ENCODE assay signal across 8 mouse cellular contexts in the genomic region with DNA sequence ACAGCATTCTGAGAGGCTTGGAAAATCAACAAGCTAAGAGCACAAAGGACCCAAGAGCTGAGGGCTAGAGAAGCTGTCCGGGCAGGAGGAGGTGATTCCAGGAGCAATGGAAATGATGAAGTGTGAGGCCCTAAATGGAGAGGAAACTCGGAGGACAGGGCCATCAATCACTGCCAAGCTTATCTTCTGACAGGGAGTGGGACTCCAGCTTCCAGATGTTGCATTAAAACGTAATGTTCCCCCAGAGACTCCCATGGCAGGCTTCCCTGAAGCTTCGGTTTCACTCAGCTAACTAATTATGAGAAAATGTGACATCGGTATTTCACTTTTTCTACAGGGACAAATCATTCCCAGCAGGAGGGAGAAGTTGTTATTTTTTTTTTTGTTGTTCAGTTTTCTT.
A peak's percentile ranks its signal among the peaks of the same experiment; 100 is the strongest.
DNase-seq lines count a peak whose midpoint lies in the region; ATAC-seq and TF ChIP-seq lines count a peak whose summit lies in the region.

No protein-coding gene starts in this region.

- peak overlapping the region; percentile 26; the same call in 1 of the 2 replicates for H3K27ac ChIP-seq in stomach, embryonic 15.5 days
- H3K27ac ChIP-seq in stomach, postnatal 0 days (replicated peaks): no peak overlapping the region
- no peak overlapping the region; the same call in 1 of the 2 replicates for H3K27ac ChIP-seq in limb, embryonic 11.5 days (replicated peaks; ENCODE audit: low read depth, low read length)
- no peak overlapping the region for H3K27ac ChIP-seq in left cerebral cortex, adult 2 months

- no peaks in the 10 kb centered on the region; the same call in 1 of the 2 replicates for H3K4me1 ChIP-seq in stomach, embryonic 15.5 days
- H3K4me1 ChIP-seq in stomach, postnatal 0 days (replicated peaks; ENCODE audit: control insufficient read depth, insufficient read depth): no peaks in the 10 kb centered on the region
- peaks cover 7% of the 10 kb centered on the region; the same call in 1 of the 2 replicates for H3K4me1 ChIP-seq in limb, embryonic 11.5 days (ENCODE audit: control insufficient read depth, insufficient read depth, low read length)

- no peaks in the 10 kb centered on the region for H3K27me3 ChIP-seq in stomach, embryonic 15.5 days (replicated peaks)
- H3K27me3 ChIP-seq in stomach, postnatal 0 days (ENCODE audit: control insufficient read depth, insufficient read depth, low read length): no peaks in the 10 kb centered on the region
- H3K27me3 ChIP-seq in limb, embryonic 11.5 days (ENCODE audit: control insufficient read depth, insufficient read depth, low read length): no peaks in the 10 kb centered on the region

- no peak overlapping the region for H3K4me3 ChIP-seq in stomach, embryonic 15.5 days (replicated peaks)
- no peak overlapping the region for H3K4me3 ChIP-seq in stomach, postnatal 0 days (ENCODE audit: low read depth, low read length)
- no peak overlapping the region for H3K4me3 ChIP-seq in limb, embryonic 11.5 days (ENCODE audit: low read depth, low read length)
- no peak overlapping the region for H3K4me3 ChIP-seq in left cerebral cortex, adult 2 months

- no peak overlapping the region for H3K9ac ChIP-seq in stomach, embryonic 15.5 days
- H3K9ac ChIP-seq in stomach, postnatal 0 days (ENCODE audit: low read length): no peak overlapping the region
- no peak overlapping the region for H3K9ac ChIP-seq in limb, embryonic 11.5 days (ENCODE audit: low read length)

- no peak for TF ChIP-seq EP300 in stomach, postnatal 0 days (optimal IDR thresholded peaks at IDR 0.05)

- no peak for ATAC-seq in stomach, embryonic 15.5 days (ENCODE audit: insufficient read depth, low FRiP score, low read depth)
- ATAC-seq in stomach, postnatal 0 days (ENCODE audit: low FRiP score, low TSS enrichment): no peak
- peak; percentile 75; the same call in 1 of the 2 replicates for ATAC-seq in limb, embryonic 11.5 days (ENCODE audit: insufficient number of reproducible peaks, low FRiP score, low TSS enrichment, low read depth)

- no peaks in the 10 kb centered on the region for H3K36me3 ChIP-seq in stomach, embryonic 15.5 days
- H3K36me3 ChIP-seq in stomach, postnatal 0 days (ENCODE audit: control insufficient read depth, insufficient read depth, low read length): no peaks in the 10 kb centered on the region
- H3K36me3 ChIP-seq in limb, embryonic 11.5 days (ENCODE audit: control insufficient read depth, insufficient read depth, low read length): no peaks in the 10 kb centered on the region

- no peak for TF ChIP-seq CTCF in stomach, postnatal 0 days (IDR thresholded peaks at IDR 0.05; ENCODE audit: low read depth)
- no peak for TF ChIP-seq CTCF in left cerebral cortex, adult 2 months (IDR thresholded peaks at IDR 0.05)

- H3K4me2 ChIP-seq in stomach, embryonic 15.5 days: no peak overlapping the region
- no peak overlapping the region for H3K4me2 ChIP-seq in stomach, postnatal 0 days (replicated peaks; ENCODE audit: low read depth)
- H3K4me2 ChIP-seq in limb, embryonic 11.5 days (ENCODE audit: low read depth, severe bottlenecking): no peak overlapping the region

- 13% methylated on average over 5 of the region's 5 CpGs for WGBS in stomach, embryonic 15.5 days
- 13% methylated on average over 5 of the region's 5 CpGs for WGBS in stomach, postnatal 0 days
- WGBS in limb, embryonic 11.5 days: 2% methylated on average over 5 of the region's 5 CpGs

- no peak for DNase-seq in stomach, postnatal 0 days (ENCODE audit: low spot score)
- DNase-seq in heart, postnatal 25 days (ENCODE audit: low spot score): peak; percentile 42
- peak; percentile 78 for DNase-seq in limb, embryonic 11.5 days (ENCODE audit: low spot score)
- peak; percentile 50 for DNase-seq in skeletal muscle tissue, adult 2 months (ENCODE audit: low read depth, low spot score)
- DNase-seq in spleen, adult 12 weeks (ENCODE audit: low spot score): no peak
- DNase-seq in left cerebral cortex, adult 2 months (ENCODE audit: extremely low spot score in 1 of 2, low spot score in 2 of 2): no peak
- DNase-seq in cerebellum, postnatal 36 days: no peak

- no peaks in the 10 kb centered on the region for H3K9me3 ChIP-seq in stomach, embryonic 15.5 days
- no peaks in the 10 kb centered on the region for H3K9me3 ChIP-seq in stomach, postnatal 0 days (ENCODE audit: control insufficient read depth, low read length)
- no peaks in the 10 kb centered on the region for H3K9me3 ChIP-seq in limb, embryonic 11.5 days (ENCODE audit: control insufficient read depth, low read length)

- intact Hi-C loops in heart, postnatal 25 days (cut with DNase I): no loop called here
- intact Hi-C loops in left cerebral cortex, adult 2 months (cut with DNase I): no loop called here

Comparison
In these comparisons a context has a peak if more than half of its experiments do, and no peak if none do; other contexts are left out.
1. DNase-seq: peak in heart, postnatal 25 days (single experiment), limb, embryonic 11.5 days (single experiment) and skeletal muscle tissue, adult 2 months (single experiment); none in stomach, postnatal 0 days (single experiment), spleen, adult 12 weeks (single experiment), left cerebral cortex, adult 2 months (0 of 2) and cerebellum, postnatal 36 days (0 of 2).